Mouse (Mus musculus): ENCODE measurements around the gene Stat1. TPM values are rescaled to one million over a fixed set of nuclear protein-coding genes. Genes with fewer than 3 reads are reported as not detected.
A peak's percentile ranks its signal among the peaks of the same experiment; 100 is the strongest.

Stat1 gene
- polyA plus RNA-seq (2015; fragmentation: Nextera tagmentation; extraction: Ambion mirVana), result 14.5 and 17.6 TPM in 2 replicates

GRCm38 (mm10) chr1:52118860-52119591 lies at the start of gene Stat1:
TSS of gene Stat1 (plus strand) at chr1:52119440.
- no peaks in the 10 kb centered on the region for H3K36me3 ChIP-seq
- 3% methylated on average over 37 of the region's 37 CpGs for WGBS
- H3K9ac ChIP-seq, result peak within 1 kb of the TSS; percentile 74
- H3K4me3 ChIP-seq, result peak within 1 kb of the TSS; percentile 97
- H3K4me2 ChIP-seq, result peak within 1 kb of the TSS; percentile 93
- 0 out of 2 replicates have a peak, but pooled peaks cover 5% of the 10 kb centered on the region for H3K27me3 ChIP-seq
- H3K9me3 ChIP-seq, result no peaks in the 10 kb centered on the region
- H3K27ac ChIP-seq (replicated peaks), result peak within 1 kb of the TSS; percentile 74
- peaks cover 16% of the 10 kb centered on the region for H3K4me1 ChIP-seq (replicated peaks)
- peak; percentile 95 for ATAC-seq (ENCODE audit: low FRiP score, low read depth)

DNA sequence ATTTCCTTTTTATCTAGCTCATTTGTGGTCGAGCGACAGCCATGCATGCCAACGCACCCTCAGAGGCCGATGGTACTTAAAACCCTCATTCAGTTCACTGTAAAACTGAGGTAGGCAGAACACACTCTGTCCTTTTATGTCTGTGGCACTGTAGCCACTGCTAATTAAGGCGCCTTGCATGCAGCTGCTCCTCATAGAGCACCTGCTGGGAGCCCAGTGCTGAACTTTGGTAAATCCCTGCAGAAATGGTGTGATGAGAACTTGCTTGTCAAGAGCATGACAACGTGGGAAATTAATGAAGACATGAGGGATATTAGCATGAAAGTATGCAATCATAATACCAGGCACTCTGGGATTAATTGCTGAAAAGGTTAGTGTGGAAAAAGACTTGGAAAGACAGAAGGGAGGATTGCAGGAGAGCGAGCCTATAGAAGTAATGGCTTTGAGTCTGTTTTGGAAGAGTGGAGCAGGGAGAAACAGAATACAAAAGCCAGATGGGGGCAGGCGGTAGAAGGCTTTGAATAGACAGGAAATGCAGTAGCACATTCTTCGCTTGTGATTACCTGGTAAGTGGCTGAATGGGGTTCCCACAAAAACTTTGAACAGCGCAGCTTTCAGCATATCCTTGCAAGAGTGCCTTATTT lies 39.4 kb upstream of the Stat1 start:
- peaks cover 15% of the 10 kb centered on the region for H3K4me1 ChIP-seq (replicated peaks)

GRCm38 (mm10) chr1:52080375-52080774 lies 38.9 kb upstream of the Stat1 start:
- Histone ChIP-seq H3K4me3 (no peak overlapping the region), H3K9ac (no peak overlapping the region), H3K27me3 (no peaks in the 10 kb centered on the region), H3K9me3 (no peaks in the 10 kb centered on the region), H3K4me2 (no peak overlapping the region), H3K36me3 (no peaks in the 10 kb centered on the region), H3K4me1 (replicated peaks) (peaks cover 15% of the 10 kb centered on the region), H3K27ac (replicated peaks) (no peak overlapping the region)
- ATAC-seq (ENCODE audit: low FRiP score, low read depth), result no peak
- WGBS, result 6% methylated on average over 8 of the region's 8 CpGs

More for the DNA sequence above, 39.4 kb upstream of the Stat1 start:
- H3K4me2 ChIP-seq, result no peak overlapping the region
- no peak overlapping the region for H3K9ac ChIP-seq
- no peaks in the 10 kb centered on the region for H3K9me3 ChIP-seq
- no peaks in the 10 kb centered on the region for H3K27me3 ChIP-seq
- no peak overlapping the region for H3K4me3 ChIP-seq
- ATAC-seq (ENCODE audit: low FRiP score, low read depth), result peak; percentile 63
- no peak overlapping the region for H3K27ac ChIP-seq (replicated peaks)
- WGBS, result 7% methylated on average over 10 of the region's 10 CpGs
- no peaks in the 10 kb centered on the region for H3K36me3 ChIP-seq

DNA sequence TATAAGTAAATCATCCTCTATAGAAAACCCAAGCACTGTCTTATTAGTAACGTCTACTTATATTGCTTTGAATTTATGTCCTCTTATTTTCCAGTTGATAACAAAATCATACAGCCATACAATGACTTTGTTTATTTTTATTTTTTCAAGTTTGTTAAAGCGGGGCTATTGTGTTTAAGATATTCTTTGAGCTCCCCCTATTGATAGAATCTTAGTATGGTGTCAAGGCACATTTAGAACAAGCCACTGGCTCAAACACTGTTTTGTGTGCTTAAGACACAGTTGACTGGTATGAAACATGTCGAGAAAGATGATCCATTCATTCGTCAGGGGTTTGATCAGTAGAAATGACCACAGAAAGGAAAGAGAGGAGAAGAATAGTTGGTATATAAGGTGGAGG lies 33.0 kb upstream of the Stat1 start:
- Histone ChIP-seq H3K4me3 (no peak overlapping the region), H3K27ac (replicated peaks) (no peak overlapping the region), H3K4me2 (no peak overlapping the region), H3K9ac (no peak overlapping the region), H3K36me3 (no peaks in the 10 kb centered on the region), H3K27me3 (no peaks in the 10 kb centered on the region), H3K4me1 (replicated peaks) (no peaks in the 10 kb centered on the region), H3K9me3 (no peaks in the 10 kb centered on the region)
- 42% methylated on average over 4 of the region's 4 CpGs for WGBS
- no peak for ATAC-seq (ENCODE audit: low FRiP score, low read depth)

GRCm38 (mm10) chr1:52087128-52087527 lies 32.1 kb upstream of the Stat1 start:
- Histone ChIP-seq H3K36me3 (no peaks in the 10 kb centered on the region), H3K9ac (no peak overlapping the region), H3K4me3 (no peak overlapping the region), H3K27ac (replicated peaks) (no peak overlapping the region), H3K27me3 (no peaks in the 10 kb centered on the region), H3K9me3 (no peaks in the 10 kb centered on the region), H3K4me1 (replicated peaks) (no peaks in the 10 kb centered on the region), H3K4me2 (no peak overlapping the region)
- 80% methylated on average over 1 of the region's 1 CpGs for WGBS
- ATAC-seq (ENCODE audit: low FRiP score, low read depth), result no peak

- no peak overlapping the region for H3K9ac ChIP-seq
- H3K9me3 ChIP-seq, result no peaks in the 10 kb centered on the region
- 86% methylated on average over 4 of the region's 4 CpGs for WGBS
- H3K4me3 ChIP-seq, result no peak overlapping the region
- no peaks in the 10 kb centered on the region for H3K27me3 ChIP-seq
- H3K36me3 ChIP-seq, result no peaks in the 10 kb centered on the region
- no peak overlapping the region for H3K4me2 ChIP-seq
- H3K27ac ChIP-seq (replicated peaks), result no peak overlapping the region
- ATAC-seq (ENCODE audit: low FRiP score, low read depth), result no peak
- no peaks in the 10 kb centered on the region for H3K4me1 ChIP-seq (replicated peaks)
Observed at GRCm38 (mm10) chr1:52088634-52089033, 30.6 kb upstream of the Stat1 start.

DNA sequence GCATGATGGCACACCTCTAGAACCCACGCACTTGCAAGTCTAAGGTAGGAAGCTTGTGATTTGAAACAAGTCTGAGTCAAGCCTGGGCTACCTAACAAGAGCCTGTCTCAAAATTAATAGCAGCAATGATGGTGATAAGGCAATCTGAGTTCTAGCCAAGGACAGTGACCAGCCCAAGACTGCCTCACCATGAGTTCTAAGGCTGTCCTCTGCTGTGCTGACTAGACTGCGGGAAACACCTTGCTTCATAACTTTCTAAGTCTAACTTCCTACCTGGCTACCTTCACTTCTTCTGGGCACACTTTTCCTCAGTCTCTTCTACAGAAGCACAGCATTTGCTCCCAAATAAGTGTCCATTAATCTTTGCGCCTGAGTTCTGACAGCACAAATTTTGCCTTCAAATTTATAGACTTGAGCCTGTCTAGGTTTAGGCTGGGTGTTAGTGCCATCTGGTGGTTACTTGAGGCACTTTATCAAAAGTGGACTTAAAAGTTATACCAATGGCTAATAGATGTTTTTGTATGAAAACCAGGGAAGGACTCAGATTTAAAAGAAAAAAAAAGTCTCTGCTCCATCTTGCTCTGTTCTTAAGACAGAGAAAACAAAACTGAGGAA lies 20.5 kb upstream of the Stat1 start:
- 77% methylated on average over 3 of the region's 3 CpGs for WGBS
- ATAC-seq (ENCODE audit: low FRiP score, low read depth), result no peak; the same call in 1 of the 2 replicates
- Histone ChIP-seq H3K27me3 (no peaks in the 10 kb centered on the region), H3K4me3 (no peak overlapping the region), H3K9ac (no peak overlapping the region), H3K4me1 (replicated peaks) (no peaks in the 10 kb centered on the region), H3K9me3 (no peaks in the 10 kb centered on the region), H3K27ac (replicated peaks) (no peak overlapping the region), H3K4me2 (no peak overlapping the region), H3K36me3 (no peaks in the 10 kb centered on the region)

GRCm38 (mm10) chr1:52100496-52100895 lies 18.7 kb upstream of the Stat1 start:
- Histone ChIP-seq H3K4me3 (no peak overlapping the region), H3K9ac (no peak overlapping the region), H3K4me1 (replicated peaks) (no peaks in the 10 kb centered on the region), H3K4me2 (no peak overlapping the region), H3K36me3 (no peaks in the 10 kb centered on the region), H3K27ac (replicated peaks) (no peak overlapping the region), H3K9me3 (no peaks in the 10 kb centered on the region), H3K27me3 (no peaks in the 10 kb centered on the region)
- ATAC-seq (ENCODE audit: low FRiP score, low read depth), result no peak
- WGBS, result 70% methylated on average over 6 of the region's 6 CpGs

DNA sequence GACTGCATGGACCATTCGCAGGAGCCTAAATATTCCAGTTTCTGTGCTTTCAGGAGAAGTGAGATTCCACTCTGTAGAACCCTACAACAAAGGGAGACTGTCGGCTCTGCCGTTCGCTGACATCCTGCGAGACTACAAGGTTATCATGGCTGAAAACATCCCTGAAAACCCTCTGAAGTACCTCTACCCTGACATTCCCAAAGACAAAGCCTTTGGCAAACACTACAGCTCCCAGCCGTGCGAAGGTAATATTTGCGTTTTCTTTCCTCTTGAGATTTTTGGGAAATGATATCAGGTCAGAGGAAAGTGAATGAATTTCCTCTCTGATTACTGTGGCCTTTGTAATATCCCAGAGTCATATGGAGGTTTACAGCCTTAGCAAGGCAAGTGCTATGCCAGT lies 16.4 kb upstream of the Stat1 start:
- no peaks in the 10 kb centered on the region for H3K36me3 ChIP-seq
- H3K9me3 ChIP-seq, result no peaks in the 10 kb centered on the region
- H3K4me2 ChIP-seq, result no peak overlapping the region
- no peaks in the 10 kb centered on the region for H3K4me1 ChIP-seq (replicated peaks)
- ATAC-seq (ENCODE audit: low FRiP score, low read depth), result no peak
- no peak overlapping the region for H3K9ac ChIP-seq
- WGBS, result 92% methylated on average over 8 of the region's 8 CpGs
- H3K27ac ChIP-seq (replicated peaks), result no peak overlapping the region
- no peak overlapping the region for H3K4me3 ChIP-seq
- H3K27me3 ChIP-seq, result no peaks in the 10 kb centered on the region

DNA sequence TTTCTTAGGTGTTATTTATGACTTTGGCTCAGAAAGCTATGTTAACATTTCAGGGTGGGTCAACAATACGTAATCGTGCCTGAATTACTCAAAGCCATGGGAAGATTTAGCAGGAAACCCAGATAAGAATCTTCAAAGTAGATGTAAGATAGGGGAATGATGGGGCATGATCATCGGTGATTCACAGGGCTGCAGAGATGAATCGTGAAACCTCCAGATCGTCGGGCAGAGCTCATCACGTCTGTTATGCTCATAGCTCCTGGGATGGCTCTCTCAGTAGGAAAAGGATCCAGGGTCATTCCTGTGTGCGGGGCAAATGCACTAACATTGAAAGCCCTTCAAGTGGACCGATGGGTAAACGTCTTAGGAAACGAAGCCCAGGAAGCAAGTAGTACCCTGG lies 12.0 kb upstream of the Stat1 start:
- ATAC-seq (ENCODE audit: low FRiP score, low read depth), result no peak
- H3K4me2 ChIP-seq, result no peak overlapping the region
- H3K4me3 ChIP-seq, result no peak overlapping the region
- WGBS, result 92% methylated on average over 11 of the region's 11 CpGs
- H3K4me1 ChIP-seq (replicated peaks), result no peaks in the 10 kb centered on the region
- H3K9me3 ChIP-seq, result no peaks in the 10 kb centered on the region
- H3K27ac ChIP-seq (replicated peaks), result no peak overlapping the region
- H3K27me3 ChIP-seq, result no peaks in the 10 kb centered on the region
- H3K36me3 ChIP-seq, result no peaks in the 10 kb centered on the region
- H3K9ac ChIP-seq, result no peak overlapping the region

DNA sequence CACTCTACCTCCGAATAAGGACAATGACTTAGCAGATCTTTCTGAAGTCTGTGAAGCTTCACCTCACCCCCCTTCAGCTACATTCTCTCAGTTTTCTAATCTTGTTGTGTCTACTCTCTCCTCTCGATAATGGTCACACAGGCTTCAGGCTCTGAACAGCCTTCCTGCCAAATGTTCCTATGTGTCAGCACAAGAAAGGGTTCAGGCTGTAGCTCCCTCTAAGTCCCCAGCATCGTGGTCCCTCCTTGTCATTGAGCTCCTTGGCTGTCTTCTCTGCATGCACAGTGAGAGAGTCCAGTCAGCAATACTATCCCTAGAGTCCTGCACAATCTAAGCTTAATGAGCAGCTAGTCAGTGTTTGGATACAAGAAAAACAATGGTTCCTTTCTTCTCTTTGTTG lies 8.0 kb upstream of the Stat1 start:
- no peaks in the 10 kb centered on the region for H3K27me3 ChIP-seq
- no peak overlapping the region for H3K4me2 ChIP-seq
- WGBS, result 71% methylated on average over 3 of the region's 3 CpGs
- no peaks in the 10 kb centered on the region for H3K9me3 ChIP-seq
- H3K27ac ChIP-seq (replicated peaks), result no peak overlapping the region
- no peaks in the 10 kb centered on the region for H3K36me3 ChIP-seq
- no peak overlapping the region for H3K9ac ChIP-seq
- H3K4me1 ChIP-seq (replicated peaks), result peaks cover 6% of the 10 kb centered on the region
- H3K4me3 ChIP-seq, result no peak overlapping the region
- ATAC-seq (ENCODE audit: low FRiP score, low read depth), result no peak

DNA sequence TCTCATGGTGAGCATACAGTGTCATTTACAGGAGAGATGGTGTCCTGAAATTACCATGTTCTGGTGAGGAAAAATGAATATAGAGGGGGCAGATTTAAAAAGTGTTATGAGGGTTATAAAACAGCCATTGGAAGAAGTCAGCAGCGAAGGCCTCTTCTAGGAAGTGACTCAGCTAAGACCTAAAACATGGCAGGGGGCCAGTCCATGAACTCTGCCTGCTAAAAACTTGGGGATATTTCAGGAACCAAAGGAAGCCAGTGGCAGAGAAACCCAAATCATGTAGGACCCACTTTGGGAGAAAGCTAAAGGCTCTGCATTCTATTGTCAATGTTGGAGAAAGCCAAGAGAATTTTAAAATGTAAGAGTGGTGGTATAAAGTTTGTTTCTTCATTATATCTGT lies 6.9 kb upstream of the Stat1 start:
- peaks cover 6% of the 10 kb centered on the region for H3K4me1 ChIP-seq (replicated peaks)
- 93% methylated on average over 1 of the region's 1 CpGs for WGBS
- H3K27ac ChIP-seq (replicated peaks), result no peak overlapping the region
- no peaks in the 10 kb centered on the region for H3K9me3 ChIP-seq
- no peaks in the 10 kb centered on the region for H3K36me3 ChIP-seq
- no peak overlapping the region for H3K4me2 ChIP-seq
- H3K9ac ChIP-seq, result no peak overlapping the region
- ATAC-seq (ENCODE audit: low FRiP score, low read depth), result no peak
- no peak overlapping the region for H3K4me3 ChIP-seq
- H3K27me3 ChIP-seq, result no peaks in the 10 kb centered on the region
